Mouse (Mus musculus) bone marrow, adult 2 months (tissue): ENCODE data around the gene Rtp4.

Experiments used
- CTCF ChIP-seq: fragments of 200-500 bp; IDR thresholded peaks from 2 replicates; pipeline ENCODE4 v1.5.1; 2011; ENCODE audit warnings: low read length, control low read depth; ENCODE audit not compliant: control insufficient read depth, insufficient read depth
- POLR2A ChIP-seq: fragments of 200-500 bp; IDR thresholded peaks from 2 replicates; pipeline ENCODE4 v1.6.1; 2011; ENCODE audit warnings: low read depth, mild to moderate bottlenecking, control low read depth, low read length, borderline replicate concordance; ENCODE audit not compliant: control insufficient read depth

DNA sequence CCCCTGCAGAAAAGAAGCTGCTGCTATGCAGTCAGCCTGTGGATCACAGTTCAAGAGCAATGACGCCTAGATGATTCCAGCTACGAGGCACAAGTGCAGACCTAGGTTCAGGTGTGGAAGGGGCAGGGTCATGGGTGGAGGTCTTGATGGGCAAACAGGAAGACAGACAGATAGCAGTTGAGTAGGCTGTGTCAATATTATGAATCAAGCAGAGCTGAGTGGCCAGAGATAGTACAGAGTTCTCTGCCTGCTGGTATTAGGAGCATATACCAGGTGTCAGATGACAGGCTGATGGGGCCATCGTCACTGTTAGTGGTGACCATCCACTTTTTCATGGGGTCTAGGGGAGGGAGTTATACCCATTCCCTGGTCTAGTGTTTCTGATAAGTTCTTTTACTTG, 13.6 kb downstream of the Rtp4 start:
- TF ChIP-seq POLR2A (no peak), CTCF (no peak)
